Mouse (Mus musculus): ENCODE results near the gene Ndufaf7. TPM values are rescaled to one million over a fixed set of nuclear protein-coding genes. Genes with fewer than 3 reads are reported as not detected.

Ndufaf7 gene
- 10 to 100 TPM; 45.8 to 51.1 TPM for total RNA-seq (2021)
- long read RNA-seq, transcript Ndufaf7-201 (10 exons, 1,749 nt): major isoform, 28 of 54 reads
- long read RNA-seq, partial matches to known transcripts: 18 of 54 reads
- long read RNA-seq, other reads (novel, unspliced or antisense): 8 of 54 reads

DNA sequence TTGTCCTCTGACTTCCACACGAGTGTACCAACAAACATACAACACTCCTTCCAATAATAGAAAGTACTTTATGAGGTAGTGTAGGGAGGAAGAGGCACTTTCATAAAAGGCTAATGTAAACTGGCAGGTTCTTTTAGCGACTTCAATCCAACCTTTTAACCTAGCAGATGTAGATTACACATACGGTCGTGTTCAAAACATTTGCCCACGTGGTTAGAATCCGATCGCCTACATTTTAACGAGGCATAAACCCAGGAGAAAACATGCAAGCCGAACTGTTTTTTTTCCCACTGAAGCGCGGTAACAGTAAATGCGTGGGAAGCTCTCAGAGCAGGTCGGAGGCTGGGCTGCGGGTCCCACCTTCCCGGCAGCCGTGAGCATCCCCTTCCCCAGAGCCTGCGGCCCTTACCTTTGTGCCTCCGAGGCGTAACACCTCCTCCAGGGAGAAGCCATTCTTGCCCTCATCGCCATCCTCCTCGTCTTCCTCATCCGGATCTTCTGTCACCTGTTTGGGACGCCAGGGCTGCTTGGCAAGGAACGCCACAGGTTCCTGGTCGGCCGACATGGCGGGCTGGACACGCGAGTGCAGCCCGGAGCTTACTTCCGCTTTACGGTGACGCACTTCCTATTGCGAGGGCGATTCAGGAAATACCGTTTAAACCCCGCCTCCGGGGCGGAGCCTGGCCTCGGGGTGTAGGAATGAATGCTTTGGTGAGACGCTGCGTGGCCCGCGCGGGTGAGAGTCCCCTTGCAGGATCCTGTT, at the start of gene Ndufaf7, which contains the start of gene Cebpz:
Ndufaf7 (plus strand) TSS at position 671 of the 763 bp plus-strand sequence.
Cebpz (minus strand) TSS at position 601 of the 763 bp plus-strand sequence.
- peak; percentile 96 to 98 for DNase-seq (ENCODE audit: low spot score in 2 of 2)

DNA sequence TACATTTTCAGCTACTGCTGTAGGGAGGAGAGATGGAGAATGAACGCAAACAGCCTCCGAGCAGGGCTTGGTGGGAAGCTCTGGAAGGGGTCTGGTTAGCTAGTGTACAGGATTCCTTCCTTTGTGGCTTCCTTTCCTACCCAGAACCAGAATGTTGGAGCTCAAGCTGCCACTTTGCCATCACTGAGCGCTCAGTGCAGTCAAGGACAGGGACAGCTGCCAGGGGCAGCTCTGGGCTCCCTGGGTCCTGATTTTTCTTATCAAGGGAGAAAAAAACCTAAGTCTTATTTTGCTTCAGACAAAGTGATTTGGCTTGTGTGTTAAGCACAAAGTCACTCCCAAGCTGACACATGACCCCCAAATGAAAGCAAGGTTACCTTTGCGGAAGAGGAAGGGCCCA, 48.4 kb upstream of the Ndufaf7 start:
- DNase-seq (ENCODE audit: low spot score in 2 of 2): no peak

DNA sequence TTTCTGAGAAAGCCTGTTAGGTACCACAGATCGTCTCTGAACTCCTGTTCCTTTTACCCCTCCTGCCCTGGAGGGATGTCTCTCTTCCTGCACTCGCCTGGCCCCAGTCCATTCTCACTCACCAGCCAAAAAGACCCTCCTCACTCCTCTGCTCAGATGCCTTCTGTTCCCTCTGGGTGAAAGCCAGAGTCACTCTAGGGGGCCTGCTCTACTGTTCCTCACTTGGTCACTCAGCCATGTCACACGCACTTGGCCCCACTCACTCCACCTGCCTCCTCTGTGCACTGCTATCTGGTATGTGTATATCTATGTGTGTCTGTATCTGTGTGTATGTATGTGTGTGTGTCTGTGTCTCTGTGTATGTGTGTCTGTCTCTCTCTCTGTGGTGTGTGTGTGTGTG, 47.8 kb upstream of the Ndufaf7 start:
- no peak for DNase-seq (ENCODE audit: low spot score in 2 of 2)

DNA sequence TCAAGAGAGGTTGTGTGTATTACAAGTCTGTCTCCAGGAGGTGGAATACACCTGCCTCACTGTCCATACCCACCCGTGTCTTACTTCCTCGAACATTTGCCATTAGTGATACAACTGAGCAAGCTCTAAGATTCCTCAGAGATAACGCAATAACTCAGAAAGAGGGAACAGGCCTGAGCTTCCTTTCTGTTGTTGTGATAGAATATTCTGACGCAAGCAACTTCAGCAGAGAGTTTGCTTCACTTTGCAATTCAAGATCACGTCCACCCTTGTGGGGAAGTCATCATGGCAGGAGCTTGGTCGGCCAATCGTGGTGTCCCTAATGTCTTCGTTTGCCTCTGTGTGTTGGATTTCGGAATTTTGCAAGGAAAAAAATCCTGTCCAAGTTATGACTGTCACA, 45.9 kb upstream of the Ndufaf7 start:
- no peak for DNase-seq (ENCODE audit: low spot score in 2 of 2)

DNA sequence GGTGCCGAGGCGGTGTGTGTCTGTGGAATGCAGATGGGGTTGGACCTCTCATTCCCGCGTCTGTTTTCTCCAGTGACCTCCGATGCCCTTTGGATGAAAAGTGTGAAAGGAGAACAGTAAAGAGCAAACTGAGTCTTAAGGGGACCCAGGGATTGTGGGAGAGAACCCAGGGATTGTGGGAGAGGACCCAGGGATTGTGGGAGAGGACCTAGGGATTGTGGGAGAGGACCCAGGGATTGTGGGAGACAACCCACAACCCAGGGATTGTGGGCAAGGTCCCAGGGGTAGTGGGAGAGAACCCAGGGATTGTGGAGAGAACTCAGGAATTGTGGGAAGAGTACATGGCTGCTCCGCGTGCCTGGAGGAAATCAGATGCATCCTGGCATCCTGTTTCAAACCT, 41.9 kb upstream of the Ndufaf7 start:
- DNase-seq (ENCODE audit: low spot score in 2 of 2): no peak

DNA sequence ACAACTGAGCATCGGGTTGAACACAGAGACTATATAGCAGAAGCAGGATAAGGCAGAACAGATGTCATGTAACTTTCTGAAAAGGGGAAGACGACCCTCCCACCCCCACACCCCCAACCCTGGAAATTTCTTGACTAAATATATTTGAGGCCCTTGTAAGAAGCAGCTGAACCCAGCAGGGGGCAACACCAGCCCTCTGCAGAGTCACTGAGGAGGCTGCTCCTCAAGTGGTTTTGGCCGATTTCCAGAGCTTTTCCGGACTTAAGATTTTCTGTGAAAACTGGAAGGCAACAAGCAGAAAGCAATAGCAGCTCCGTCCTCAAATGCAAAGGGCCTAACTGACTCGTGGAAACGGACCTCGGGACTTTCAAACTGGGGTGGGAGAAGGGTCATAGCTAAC, 41.5 kb upstream of the Ndufaf7 start:
- peak in 1 of 2 experiments; percentile 42 for DNase-seq (ENCODE audit: low spot score in 2 of 2)

DNA sequence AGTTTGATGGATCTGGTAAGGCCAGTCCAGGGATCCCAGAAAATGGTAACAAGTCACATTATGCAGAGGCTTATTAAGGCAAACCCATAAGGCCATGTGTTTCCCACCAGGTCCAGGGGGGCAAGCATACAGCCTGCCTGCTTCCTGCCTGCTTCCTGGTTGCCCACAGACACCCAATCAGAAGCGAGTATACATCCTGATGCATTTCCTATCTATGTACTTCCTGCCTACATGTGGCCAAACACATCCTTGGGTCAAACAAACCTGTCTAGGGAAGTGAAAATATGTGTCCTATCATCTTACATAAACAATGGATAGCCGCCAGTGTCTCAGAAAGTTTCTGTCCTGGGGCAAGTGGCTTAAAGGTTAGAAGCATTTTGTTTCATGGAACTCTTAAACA, 33.8 kb upstream of the Ndufaf7 start:
- DNase-seq (ENCODE audit: low spot score in 2 of 2): no peak

DNA sequence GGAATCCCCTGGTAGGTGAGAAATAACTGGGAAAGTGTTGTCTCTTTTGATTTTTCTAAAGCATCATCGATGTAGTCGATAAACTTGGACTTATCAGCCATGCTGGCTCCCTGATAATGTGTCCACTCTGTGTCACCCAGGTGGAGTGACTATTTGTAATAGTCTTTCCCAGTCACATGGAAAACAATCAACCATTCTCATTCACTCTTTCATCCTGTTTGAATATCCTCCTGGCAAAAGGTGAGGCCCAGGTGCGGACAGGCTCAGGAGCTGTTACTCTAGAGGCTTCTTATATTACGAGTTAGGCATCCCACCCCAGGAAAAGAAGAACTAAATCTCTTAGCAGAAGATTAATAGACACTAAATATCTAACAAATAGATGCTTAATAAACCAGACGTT, 30.0 kb upstream of the Ndufaf7 start, which contains the start of gene Sult6b1:
Sult6b1 (minus strand) TSS at position 101 of the 400 bp plus-strand sequence.
- no peak for DNase-seq (ENCODE audit: low spot score in 2 of 2)

DNA sequence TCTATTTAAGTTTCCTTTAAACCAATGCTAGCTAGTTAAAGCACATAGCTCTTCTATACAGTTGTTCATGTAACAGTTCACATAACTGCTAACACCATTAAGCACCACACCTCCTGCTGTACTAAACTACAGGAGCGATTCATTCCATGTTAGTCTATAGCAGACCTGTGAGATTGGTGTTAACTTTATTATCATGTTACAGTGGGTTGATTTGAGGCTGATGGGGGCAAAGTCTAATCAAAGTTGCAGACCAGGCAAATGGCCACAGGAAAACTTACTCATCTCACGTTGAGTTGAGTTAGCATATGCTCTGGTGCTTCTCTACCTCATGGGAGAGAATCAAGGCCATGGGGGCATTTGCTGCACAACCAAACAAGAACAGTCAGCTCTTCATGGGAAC, 27.6 kb upstream of the Ndufaf7 start:
- no peak for DNase-seq (ENCODE audit: low spot score in 2 of 2)

DNA sequence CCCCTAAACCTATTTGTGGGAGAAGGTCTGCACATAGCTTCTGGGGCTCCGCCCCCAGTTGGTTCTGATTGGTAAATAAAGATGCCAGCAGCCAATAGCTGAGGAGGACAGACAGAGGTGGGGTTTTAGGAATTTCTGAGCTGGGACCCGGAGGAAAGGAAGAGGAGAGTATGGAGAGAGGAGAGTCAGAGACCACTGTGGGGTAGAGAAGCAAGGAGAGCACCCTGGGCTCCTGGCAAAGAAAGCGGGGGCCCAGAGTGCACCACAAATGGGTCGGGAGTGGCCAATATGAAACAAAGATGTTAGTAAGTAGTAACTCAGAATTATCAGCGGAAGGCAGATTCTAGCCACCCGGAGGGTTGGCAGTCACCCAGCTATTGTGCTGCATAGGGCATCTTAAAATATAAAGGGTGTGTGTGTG, 24.1 kb upstream of the Ndufaf7 start:
- peak in 1 of 2 experiments; percentile 13 for DNase-seq (ENCODE audit: low spot score in 2 of 2)

DNA sequence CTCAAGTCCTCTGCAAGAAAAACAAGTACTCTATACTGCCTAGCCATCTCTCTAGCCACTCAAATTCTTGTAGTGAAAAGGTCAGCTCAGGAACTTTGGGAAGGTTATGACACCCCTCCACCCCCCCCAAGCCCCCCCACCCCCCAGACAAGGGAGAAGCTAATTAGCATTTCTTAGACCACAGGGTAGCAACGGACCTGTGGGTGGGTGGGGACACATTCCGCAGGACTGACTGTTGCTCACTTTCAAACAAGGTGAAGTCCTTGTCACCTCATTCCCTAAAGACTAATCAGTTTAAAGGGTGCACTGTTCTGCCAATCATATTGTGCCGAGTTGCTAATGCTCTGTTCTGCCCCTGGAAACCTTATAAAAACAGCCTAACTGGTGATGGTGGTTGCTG, 23.0 kb upstream of the Ndufaf7 start:
- DNase-seq (ENCODE audit: low spot score in 2 of 2): no peak

DNA sequence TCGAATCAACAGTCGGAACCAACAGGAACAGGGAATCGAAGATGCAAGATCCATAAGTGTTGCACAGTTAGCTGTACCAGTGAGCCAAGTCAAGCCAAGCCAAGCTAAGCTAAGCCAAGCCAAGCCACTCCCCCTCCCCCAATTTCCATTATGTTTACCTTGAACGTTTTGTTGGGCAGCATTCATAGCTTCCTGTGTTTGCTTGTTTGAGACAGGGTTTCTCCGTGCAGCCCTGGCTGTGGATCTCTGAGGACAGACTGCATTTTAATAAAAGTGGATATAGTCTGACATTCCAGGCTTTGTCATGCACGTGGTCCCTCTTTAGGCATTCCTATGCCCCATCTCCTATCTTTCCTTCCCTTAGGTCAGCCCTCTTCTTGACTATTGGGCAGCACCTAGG, 21.2 kb upstream of the Ndufaf7 start:
- no peak for DNase-seq (ENCODE audit: low spot score in 2 of 2)

DNA sequence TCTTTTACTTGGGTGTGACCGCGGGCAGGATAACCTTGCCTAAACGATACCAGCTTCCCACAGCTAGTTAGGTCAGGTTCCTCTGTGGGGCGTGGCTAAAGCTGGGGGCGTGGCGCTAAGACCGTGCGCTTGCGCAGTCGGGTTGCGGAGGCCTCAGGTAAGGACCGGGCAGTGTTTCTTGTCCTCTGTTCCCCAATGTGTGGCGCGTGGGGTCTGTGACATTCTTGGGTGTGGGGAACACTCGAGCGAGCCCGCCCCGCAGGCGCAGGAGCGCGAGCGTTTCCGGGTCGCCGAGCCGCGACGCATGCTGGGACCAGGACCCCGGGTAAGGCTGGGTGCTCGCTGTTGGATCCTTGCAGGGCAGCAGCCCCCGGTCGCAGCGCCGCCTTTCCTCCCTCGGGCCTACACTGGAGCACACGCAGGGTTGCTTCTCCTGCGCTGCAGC, 20.5 kb upstream of the Ndufaf7 start, which contains the start of gene Cebpzos:
Cebpzos (plus strand) TSS at position 132 of the 445 bp plus-strand sequence.
- peak; percentile 86 to 91 for DNase-seq (ENCODE audit: low spot score in 2 of 2)

DNA sequence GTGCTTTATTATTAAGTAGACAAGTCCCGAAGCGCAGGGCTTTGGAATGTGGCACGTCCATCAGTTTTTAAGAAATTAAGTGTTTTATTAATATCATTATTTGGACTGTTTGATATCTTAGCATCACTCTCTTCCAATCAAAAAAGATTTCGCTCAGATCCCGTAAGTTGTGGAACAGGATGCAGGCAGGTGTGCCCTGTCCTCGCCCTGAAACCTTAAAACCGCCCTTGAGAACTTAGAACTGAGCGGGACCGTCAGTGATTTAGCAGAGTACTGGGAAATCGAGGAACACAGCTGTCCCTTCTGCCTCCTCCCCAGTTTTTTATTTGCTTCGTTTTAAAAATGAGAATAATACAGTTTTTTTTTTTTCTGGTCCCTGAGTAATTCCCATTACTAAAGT, 20.0 kb upstream of the Ndufaf7 start:
- DNase-seq (ENCODE audit: low spot score in 2 of 2): no peak

DNA sequence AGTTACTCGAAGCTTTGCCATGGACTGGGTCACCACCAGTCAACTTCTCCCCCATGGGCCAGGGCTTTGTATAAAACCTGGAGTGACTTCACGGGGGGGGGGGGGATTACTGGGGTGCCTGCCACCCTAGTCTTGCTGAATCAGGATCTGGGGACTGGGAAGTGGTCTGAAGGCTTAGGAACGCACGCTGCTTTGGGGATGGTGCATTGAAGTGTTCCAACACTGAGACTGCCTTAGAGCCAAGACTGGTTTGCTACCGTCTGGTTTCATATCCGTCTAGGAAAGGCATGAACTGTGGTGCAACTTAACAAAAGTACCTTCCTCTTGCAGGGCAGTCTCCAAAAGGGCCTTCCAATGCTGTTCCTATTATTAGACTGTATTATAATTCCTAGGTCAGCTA, 19.2 kb upstream of the Ndufaf7 start:
- DNase-seq (ENCODE audit: low spot score in 2 of 2): no peak

DNA sequence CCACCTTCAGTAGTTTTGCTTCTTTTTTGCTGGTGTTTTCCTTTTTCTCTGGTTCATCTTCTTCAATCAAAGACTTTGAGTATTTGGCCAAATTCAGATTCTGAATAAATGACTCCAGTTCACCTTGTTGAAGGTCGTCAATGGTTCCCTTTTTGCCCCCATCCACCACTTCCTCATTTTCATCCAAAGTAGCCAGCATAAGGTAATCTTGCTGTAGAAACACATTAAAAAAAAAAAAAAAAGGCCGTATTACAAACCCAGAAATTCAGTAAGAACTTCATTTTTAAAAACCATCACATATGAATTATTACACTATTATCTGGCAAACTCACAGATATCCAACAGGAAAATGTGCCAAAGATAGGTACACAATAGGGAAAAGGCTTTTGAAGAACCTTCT, 1.1 kb upstream of the Ndufaf7 start:
- DNase-seq (ENCODE audit: low spot score in 2 of 2): no peak

DNA sequence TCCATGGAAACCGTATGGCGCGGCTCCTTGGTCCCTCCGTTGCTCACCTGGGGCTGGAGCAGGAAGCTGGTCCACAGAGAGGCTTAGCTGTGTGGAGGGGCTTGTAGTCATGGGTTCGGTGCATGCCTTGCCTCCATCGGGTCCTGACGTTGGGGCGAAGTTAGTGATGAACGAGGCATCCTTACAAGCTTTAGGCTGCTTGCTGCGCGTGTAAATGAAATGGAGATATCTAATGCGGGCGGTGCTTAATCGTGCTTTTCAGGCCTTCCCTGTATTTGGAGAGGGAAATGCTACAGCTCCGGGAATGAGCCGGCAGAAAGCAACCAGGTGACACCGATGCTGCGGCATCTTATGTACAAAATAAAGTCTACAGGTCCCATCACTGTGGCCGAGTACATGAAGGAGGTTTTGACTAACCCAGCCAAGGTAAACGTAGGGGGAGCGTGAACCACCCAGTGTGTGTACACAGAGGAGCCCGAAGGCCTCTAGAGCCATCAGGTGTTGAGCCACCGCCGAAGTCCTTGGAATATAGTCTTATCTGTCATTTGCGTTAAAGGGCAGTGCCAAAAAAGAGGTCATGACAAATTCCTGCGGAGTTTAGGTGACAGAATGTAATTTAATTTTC, 405 bp downstream of the Ndufaf7 start:
- no peak for DNase-seq (ENCODE audit: low spot score in 2 of 2)

DNA sequence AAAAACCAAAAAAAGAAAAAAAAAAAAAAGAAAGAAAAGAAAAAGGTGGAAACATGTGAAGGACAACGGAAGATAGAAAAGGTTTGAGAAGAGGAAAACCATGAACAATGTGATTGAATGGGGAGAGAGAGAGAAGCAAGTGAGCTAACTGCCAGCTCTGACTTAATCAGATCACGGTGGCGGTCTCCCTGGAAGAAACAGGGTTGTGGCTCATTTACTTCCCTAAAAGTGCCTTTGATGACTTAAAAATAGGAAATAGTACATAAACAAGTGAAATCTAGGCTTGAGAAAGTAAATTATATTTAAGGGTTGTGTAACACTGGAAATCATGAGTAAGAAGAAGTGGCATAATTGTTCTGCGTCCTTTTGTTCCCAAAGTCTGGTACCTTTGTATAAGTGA, 2.0 kb downstream of the Ndufaf7 start:
- DNase-seq (ENCODE audit: low spot score in 2 of 2): no peak

DNA sequence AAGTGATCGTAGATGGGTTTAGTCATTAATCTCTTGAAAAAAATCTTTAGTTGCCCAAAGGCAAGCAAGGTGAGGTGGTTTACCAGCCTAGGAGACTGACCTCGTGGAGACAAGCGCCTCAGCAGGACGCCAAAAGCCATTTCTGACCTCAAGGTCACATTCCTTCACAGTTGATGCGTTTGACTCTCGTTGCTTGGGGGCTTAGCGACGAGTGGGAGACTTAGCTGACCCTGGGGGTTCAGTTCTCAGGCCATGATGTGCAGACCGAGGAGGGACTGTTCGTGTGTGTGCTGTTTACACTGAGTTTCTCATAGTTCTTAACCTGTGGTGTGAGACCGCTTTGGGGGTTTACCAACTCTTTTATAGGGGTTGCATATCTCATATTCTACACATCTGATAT, 5.6 kb downstream of the Ndufaf7 start:
- no peak for DNase-seq (ENCODE audit: low spot score in 2 of 2)

DNA sequence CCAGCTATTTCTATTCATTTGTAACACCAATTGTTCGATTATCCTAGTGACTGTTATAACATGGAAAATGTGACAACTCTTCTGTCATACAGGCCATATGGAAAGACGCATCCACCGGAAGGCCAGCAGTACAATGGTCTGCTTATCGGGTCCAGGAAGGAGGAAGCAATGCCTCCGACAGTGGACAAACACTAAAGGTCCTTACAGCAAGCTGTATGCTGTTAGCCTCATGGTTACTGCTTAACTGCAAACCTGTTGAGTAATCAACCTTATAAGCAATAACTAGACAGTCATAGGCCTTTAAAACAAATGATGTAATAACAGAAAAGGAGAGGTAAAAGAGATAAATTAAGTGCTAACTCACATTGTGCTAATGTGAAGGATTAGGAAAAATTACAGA, 14.3 kb downstream of the Ndufaf7 start:
- DNase-seq (ENCODE audit: low spot score in 2 of 2): no peak

DNA sequence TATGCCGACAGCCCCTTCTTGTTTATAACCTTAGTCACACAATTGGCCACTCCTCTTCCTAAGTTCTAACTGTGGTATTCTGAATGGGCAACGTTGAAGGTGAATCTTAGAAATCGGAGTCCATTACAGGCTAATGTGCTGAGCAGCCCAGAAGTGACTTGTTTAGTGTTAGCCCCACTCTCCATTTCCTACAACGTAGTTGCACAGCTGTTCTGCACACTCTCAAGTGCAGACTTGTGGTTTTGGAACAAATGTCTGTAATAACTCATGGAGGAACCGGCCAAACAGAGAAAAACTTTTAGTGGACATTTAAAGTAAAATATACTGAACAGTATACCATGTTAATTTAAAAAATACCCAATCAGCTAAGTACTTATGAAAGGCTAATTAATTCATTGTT, 15.1 kb downstream of the Ndufaf7 start:
- DNase-seq (ENCODE audit: low spot score in 2 of 2): no peak

DNA sequence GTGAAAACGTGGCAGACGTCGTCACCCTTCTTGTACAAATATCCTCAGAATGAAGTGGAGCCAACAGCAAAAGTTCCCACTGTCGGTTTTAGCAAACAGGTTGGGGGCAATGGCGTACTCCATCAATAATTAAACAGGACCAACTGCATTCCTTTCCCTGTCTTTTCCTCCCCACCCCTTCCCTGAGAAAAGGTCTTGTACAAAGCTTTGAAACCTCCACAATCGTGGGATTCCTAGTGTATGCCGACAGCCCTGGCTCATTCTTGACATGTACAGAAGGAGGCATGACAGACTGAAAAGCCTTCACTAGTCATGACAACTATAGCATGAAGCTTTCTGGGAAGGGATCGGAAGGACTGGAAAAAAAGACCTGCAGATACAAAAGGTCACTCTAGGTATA, 16.3 kb downstream of the Ndufaf7 start:
- no peak for DNase-seq (ENCODE audit: low spot score in 2 of 2)
